Mouse (Mus musculus): ENCODE measurements around the gene Lman1l. TPM values are rescaled to one million over a fixed set of nuclear protein-coding genes. Genes with fewer than 3 reads are reported as not detected.

Gene Lman1l
- polyA plus RNA-seq, 1 experiment from 2014 or later, result not detected

DNA sequence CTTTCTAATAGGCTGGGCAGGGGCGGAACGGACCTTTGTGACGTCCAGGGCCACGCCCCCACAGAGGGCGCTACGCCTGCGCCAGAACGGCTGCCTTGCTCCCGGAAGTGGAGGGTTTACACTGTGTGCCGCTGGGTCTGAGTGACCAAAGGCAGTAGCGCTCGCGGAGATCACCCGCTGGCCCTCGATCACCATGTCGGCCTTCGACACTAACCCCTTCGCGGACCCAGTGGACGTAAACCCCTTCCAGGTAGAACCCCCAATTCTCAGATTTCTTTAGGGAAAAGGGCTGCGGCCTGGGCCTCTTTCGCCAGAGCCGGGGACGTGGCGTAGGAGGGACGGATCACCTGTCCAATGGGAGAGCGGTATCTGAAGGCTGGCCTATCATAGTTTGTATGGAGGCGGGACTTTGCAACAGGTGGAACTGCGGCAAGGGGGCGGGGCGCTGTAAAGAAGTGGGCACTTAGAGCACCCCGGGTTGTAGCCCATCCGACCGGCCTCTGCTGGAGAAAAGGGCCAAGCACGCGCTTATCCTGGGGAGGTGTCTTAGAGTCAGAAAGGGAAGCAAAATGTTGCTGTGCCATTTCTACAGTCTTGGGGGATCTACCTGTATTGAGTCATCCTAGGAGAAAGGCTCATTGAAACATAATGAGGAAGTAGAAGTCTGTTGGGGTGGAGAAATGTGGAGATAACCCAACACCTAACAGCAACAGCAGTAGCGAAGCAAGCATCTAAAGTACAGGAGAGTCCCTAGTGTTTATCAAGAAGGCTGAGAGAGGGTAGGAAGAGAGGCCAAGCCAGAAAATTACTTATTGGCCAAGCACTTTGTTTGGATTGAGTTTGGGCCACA is 59.5 kb downstream of the Lman1l start, which contains the start of gene Scamp2:
TSS of gene Scamp2 (plus strand) at position 83 of the 850 bp plus-strand sequence.
- Histone ChIP-seq H3K9me3 (no peaks in the 10 kb centered on the region), H3K4me1 (peaks cover 19% of the 10 kb centered on the region), H3K4me3 (peak within 1 kb of the TSS; percentile 69), H3K9ac (peak within 1 kb of the TSS; percentile 59), H3K4me2 (replicated peaks) (peak within 1 kb of the TSS; percentile 83), H3K36me3 (no peaks in the 10 kb centered on the region), H3K27ac (peak within 1 kb of the TSS; percentile 5; the same call in 1 of the 2 replicates), H3K27me3 (replicated peaks) (no peaks in the 10 kb centered on the region)
- under 1% methylated on average over 37 of the region's 37 CpGs for WGBS
- peak; percentile 99 for ATAC-seq (ENCODE audit: low FRiP score, low read depth)

DNA sequence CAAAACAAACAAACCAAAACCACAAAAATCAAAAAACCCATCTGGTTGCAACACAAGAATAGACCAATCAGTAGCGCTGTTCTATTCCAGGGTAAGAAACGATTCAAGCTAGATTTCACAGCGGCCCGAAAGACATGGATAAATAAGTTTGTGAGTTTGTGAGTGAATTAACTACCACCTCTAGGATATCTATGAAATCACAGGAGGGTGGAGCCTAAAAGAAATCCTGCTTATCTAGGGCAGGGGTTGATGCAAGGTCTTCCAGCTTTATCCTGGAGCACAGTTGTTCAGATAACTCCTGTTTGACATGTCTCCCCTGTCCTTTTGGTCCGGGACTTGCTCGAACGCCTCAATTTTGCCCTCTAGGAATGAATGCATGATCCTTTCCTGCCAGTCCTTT is 60.3 kb downstream of the Lman1l start:
- ATAC-seq (ENCODE audit: low FRiP score, low read depth), result peak; percentile 43
- peak overlapping the region; percentile 83 for H3K4me2 ChIP-seq (replicated peaks)
- H3K9me3 ChIP-seq, result no peaks in the 10 kb centered on the region
- peak overlapping the region; percentile 69 for H3K4me3 ChIP-seq
- peaks cover 19% of the 10 kb centered on the region for H3K4me1 ChIP-seq
- no peaks in the 10 kb centered on the region for H3K27me3 ChIP-seq (replicated peaks)
- peak overlapping the region; percentile 5; the same call in 1 of the 2 replicates for H3K27ac ChIP-seq
- H3K36me3 ChIP-seq, result no peaks in the 10 kb centered on the region
- WGBS, result 31% methylated on average over 7 of the region's 7 CpGs
- peak overlapping the region; percentile 59 for H3K9ac ChIP-seq

DNA sequence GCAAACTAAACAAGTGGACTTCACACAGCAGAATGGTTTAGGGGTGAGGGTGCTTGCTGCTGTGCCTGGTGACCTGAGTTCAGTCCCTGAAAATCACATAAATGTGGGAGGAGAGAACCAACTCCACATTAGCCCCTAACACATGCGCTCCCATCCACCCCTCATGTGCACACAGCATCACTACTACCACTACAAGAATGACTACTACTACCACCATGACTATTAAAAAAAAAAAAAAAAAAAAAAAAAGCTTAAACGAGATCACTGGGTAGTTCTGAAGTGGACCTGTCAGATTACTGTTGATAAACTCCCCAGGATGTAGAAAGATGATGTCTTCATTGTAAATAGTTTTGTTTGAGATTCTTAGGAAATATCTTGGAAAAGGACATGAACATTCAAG is 61.0 kb downstream of the Lman1l start:
- 75% methylated on average over 2 of the region's 2 CpGs for WGBS
- Histone ChIP-seq H3K4me1 (peaks cover 19% of the 10 kb centered on the region), H3K4me2 (replicated peaks) (no peak overlapping the region), H3K27ac (no peak overlapping the region), H3K9ac (no peak overlapping the region), H3K27me3 (replicated peaks) (no peaks in the 10 kb centered on the region), H3K36me3 (no peaks in the 10 kb centered on the region), H3K4me3 (no peak overlapping the region), H3K9me3 (no peaks in the 10 kb centered on the region)
- no peak for ATAC-seq (ENCODE audit: low FRiP score, low read depth)

DNA sequence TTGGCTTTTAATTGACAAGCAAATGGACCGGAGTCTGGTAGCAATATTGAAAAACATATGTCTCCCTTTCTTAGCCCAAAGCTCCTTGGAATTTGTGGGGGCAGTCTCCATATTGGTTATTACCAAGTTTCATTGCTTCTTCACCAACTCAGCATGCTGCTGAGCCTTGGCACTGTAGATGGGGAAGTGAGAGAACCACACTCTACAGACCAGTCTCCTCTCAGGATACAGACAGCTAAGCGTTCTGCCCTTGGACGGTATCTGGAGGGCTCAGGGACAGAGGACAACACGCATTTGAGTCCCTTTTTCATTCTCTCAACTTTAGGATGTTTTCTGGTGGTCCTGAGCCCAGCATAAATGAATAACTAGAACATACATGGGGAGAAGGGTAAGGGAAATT is 61.9 kb downstream of the Lman1l start:
- no peak overlapping the region for H3K9ac ChIP-seq
- no peak overlapping the region for H3K4me2 ChIP-seq (replicated peaks)
- H3K9me3 ChIP-seq, result no peaks in the 10 kb centered on the region
- WGBS, result 89% methylated on average over 4 of the region's 4 CpGs
- peaks cover 19% of the 10 kb centered on the region for H3K4me1 ChIP-seq
- no peak for ATAC-seq (ENCODE audit: low FRiP score, low read depth)
- H3K36me3 ChIP-seq, result no peaks in the 10 kb centered on the region
- no peak overlapping the region for H3K27ac ChIP-seq
- H3K4me3 ChIP-seq, result no peak overlapping the region
- no peaks in the 10 kb centered on the region for H3K27me3 ChIP-seq (replicated peaks)

DNA sequence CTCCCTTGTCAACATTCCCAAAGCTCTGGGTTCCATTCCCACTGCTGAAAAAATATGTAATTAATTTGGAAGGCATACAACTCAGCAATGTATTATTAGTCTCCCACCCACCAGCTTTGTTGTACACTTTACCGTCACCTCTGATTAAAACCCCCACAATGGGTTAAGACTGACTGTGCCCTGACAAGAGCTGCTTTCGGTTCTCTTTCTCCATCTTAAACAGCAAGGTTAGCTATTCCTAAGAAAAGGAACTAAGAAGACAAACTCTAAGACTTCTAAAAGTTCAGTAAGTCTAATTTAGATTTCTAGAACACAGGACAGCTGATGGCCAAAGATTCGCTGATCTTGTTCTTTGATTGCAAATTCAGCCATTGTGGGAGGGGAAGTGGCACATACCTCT is 63.4 kb downstream of the Lman1l start:
- Histone ChIP-seq H3K9me3 (no peaks in the 10 kb centered on the region), H3K4me1 (peaks cover 11% of the 10 kb centered on the region), H3K9ac (no peak overlapping the region), H3K36me3 (no peaks in the 10 kb centered on the region), H3K27ac (no peak overlapping the region), H3K27me3 (replicated peaks) (no peaks in the 10 kb centered on the region), H3K4me3 (no peak overlapping the region), H3K4me2 (replicated peaks) (no peak overlapping the region)
- 83% methylated on average over 3 of the region's 3 CpGs for WGBS
- ATAC-seq (ENCODE audit: low FRiP score, low read depth), result no peak

Other genes with a start within 250 kb of the Lman1l start
- 21.8 and 24.3 TPM in 2 replicates for gene Ppcdc, start 180.7 kb downstream of the Lman1l start, polyA plus RNA-seq (2016; fragmentation: Nextera tagmentation; extraction: Ambion mirVana)
- 40.6 and 43.0 TPM in 2 replicates for gene Scamp5, start 152.7 kb downstream of the Lman1l start, polyA plus RNA-seq (2016; fragmentation: Nextera tagmentation; extraction: Ambion mirVana)
- gene Rpp25, start 116.7 kb downstream of the Lman1l start, polyA plus RNA-seq (2016; fragmentation: Nextera tagmentation; extraction: Ambion mirVana), result 12.4 and 13.3 TPM in 2 replicates
- 770 and 826 TPM in 2 replicates for gene Cox5a, start 99.5 kb downstream of the Lman1l start, polyA plus RNA-seq (2016; fragmentation: Nextera tagmentation; extraction: Ambion mirVana)
- 19.6 and 20.2 TPM in 2 replicates for gene Fam219b, start 83.2 kb downstream of the Lman1l start, polyA plus RNA-seq (2016; fragmentation: Nextera tagmentation; extraction: Ambion mirVana)
- gene Mpi, start 68.0 kb downstream of the Lman1l start, polyA plus RNA-seq (2016; fragmentation: Nextera tagmentation; extraction: Ambion mirVana), result 68.0 and 68.2 TPM in 2 replicates
- 56.2 and 62.3 TPM in 2 replicates for gene Scamp2, start 59.8 kb downstream of the Lman1l start, polyA plus RNA-seq (2016; fragmentation: Nextera tagmentation; extraction: Ambion mirVana)
- 20.7 and 22.9 TPM in 2 replicates for gene Ulk3, start 31.3 kb downstream of the Lman1l start, polyA plus RNA-seq (2016; fragmentation: Nextera tagmentation; extraction: Ambion mirVana)
- not detected in 2 replicates for gene Cplx3, start 14.5 kb downstream of the Lman1l start, polyA plus RNA-seq (2016; fragmentation: Nextera tagmentation; extraction: Ambion mirVana)
- 40.3 and 41.7 TPM in 2 replicates for gene Csk, start 32.9 kb upstream of the Lman1l start, polyA plus RNA-seq (2016; fragmentation: Nextera tagmentation; extraction: Ambion mirVana)
- not detected in 2 replicates for gene Cyp1a2, start 62.9 kb upstream of the Lman1l start, polyA plus RNA-seq (2016; fragmentation: Nextera tagmentation; extraction: Ambion mirVana)
- not detected in 2 replicates for gene Cyp1a1, start 67.2 kb upstream of the Lman1l start, polyA plus RNA-seq (2016; fragmentation: Nextera tagmentation; extraction: Ambion mirVana)
- gene Edc3, start 87.8 kb upstream of the Lman1l start, polyA plus RNA-seq (2016; fragmentation: Nextera tagmentation; extraction: Ambion mirVana), result 38.4 and 41.0 TPM in 2 replicates
- gene Clk3, start 145.1 kb upstream of the Lman1l start, polyA plus RNA-seq (2016; fragmentation: Nextera tagmentation; extraction: Ambion mirVana), result 80.9 and 84.9 TPM in 2 replicates
- gene Arid3b, start 216.0 kb upstream of the Lman1l start, polyA plus RNA-seq (2016; fragmentation: Nextera tagmentation; extraction: Ambion mirVana), result 19.5 and 21.0 TPM in 2 replicates